Mouse (Mus musculus) hematopoietic stem cell, adult 5-6 weeks (primary cell): ENCODE results near the gene Zfp58. TPM values are rescaled to one million over a fixed set of nuclear protein-coding genes. Genes with fewer than 3 reads are reported as not detected.

Experiments used
- ATAC-seq, 2 experiments: fragments of 125-278 bp in 1 of 2; replicated peaks in 1 of 2; 2 replicates each; pipeline ENCODE4 v1.8.0; 2016 to 2017; ENCODE audit warnings: inconsistent platforms in 2 of 2, mild to moderate bottlenecking in 2 of 2, moderate number of reproducible peaks in 2 of 2, low read depth in 1 of 2, moderate TSS enrichment in 1 of 2; ENCODE audit not compliant: low FRiP score in 2 of 2, poor library complexity in 2 of 2, severe bottlenecking in 2 of 2, insufficient read depth in 1 of 2, low TSS enrichment in 1 of 2
- total RNA-seq: library from RNA; stranded (forward); fragments of 172-1452, 232-1000 nt; gene quantifications from 2 replicates; pipeline ENCODE4 v1.2.3, GENCODE M21; 2017

Zfp58 gene
- total RNA-seq, result 9.8 and 22.2 TPM in 2 replicates

DNA sequence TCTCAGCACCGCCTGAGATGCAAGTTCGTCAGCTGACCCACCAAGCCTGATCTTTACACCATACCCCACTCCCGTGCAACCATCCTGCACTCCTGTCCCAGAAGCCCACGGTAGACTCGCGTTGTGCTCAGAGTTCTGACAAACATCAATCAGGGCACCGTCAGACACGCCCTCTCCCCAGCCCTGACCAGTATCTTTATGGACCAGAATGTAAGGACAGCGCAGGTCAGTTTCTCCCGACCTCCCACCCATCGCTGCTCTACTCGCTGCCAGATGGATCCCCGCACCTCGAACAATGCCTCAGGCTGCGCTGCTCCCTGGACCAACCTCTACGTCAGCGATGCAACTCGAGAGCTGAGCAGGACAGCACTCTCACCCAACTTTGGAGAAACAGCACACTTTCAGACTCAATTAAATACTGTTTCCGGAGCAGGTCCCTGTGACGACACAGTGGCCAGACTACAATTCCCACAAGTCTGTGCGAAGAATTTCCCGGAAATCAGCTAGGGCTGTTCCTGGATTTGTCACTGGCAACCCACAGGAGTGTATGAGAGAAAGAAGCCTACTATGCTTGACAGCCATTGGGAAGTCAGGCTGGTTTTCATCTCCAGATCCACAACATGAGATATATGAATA, at the start of gene Zfp58:
Gene Zfp58 (minus strand): TSS at position 472 of the 636 bp plus-strand sequence.
- peak; percentile 96 to 98 for ATAC-seq

DNA sequence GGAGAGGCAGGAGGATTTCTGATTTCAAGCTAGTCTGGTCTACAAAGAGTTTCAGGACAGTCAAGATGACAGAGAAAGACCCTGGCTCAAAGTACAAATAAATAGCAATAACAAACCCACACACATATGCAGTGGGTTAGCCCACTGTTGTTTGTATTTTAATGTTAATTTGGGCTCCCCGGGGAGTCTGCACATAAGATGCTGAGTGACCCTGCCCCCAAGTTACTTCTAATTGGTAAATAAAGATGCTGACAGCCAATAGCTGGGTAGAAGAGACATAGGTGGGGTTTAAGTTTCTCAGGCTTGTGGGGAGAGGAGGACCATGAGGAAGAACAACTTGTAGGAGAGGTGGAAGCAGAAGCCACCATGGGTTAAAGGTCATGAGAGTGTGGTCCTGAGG, 45.6 kb upstream of the Zfp58 start:
- no peak for ATAC-seq

DNA sequence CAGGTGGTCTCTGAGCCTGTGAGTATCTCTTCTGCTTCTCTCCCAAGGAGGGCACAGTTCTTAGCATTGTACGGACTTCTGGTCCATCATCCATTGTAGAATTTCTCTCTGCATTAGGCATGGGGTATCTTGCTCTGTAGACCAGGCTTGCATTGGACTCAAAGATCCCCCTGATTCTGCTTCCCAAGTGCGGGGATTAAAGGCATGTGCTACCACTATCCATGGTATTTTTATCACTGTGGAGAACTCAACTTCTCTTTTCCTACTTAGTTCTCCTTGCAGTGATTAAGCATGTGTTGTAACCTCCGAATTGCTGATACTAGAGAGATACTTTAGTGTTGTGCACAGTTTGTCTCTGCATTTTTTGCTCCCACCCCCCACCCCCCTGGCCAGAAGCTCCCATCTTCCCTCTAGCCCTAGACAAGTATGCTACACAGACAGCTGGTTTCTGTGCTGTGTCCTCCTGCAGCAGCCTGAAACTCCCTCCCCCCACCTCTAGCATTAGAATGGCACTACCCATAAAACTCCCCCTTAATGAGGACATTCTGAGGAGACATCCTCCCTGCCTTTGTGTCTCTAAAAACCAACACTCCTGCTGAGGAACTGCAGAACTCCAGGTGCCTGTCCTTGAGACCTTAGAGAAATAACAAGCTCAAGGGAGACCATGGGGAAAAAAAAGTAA, 26.8 kb upstream of the Zfp58 start:
- no peak for ATAC-seq

DNA sequence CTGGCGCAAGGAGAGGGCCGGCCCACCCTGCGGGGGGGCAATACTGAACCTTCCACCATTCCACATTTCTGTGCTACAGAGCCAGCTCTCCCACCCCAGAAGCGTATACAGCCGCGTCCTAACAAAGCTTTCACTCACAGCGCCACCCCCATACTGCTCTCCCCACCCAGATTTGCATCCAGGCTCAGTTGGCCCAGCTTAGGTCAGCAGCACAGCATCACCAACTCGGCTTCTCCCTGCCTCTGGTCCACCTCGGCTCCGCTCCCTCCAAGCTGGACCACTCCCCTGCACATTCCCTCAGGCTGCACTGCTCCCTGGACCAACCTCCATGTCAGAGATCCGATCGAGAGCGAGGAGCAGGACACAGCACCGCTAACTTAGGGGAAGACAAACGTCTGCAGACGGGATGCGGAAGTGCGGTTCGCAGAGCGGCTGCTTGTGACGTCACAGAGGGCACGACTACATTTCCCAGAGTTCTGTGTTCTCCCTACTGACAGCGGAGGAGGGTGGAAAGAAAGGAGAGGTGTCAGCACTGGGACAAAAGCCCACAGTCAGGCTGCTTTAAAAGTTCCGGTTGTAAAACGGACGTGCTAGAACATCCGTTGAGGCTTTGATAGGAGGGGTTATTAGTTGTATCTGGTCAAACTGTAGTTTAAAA, 25.5 kb upstream of the Zfp58 start, which contains the start of the genes Gm26965 and Zfp87:
Gene Gm26965 (minus strand): TSS at position 399 of the 658 bp plus-strand sequence.
Gene Zfp87 (minus strand): TSS at position 425 of the 658 bp plus-strand sequence.
- ATAC-seq, result peak; percentile 99 to 100

DNA sequence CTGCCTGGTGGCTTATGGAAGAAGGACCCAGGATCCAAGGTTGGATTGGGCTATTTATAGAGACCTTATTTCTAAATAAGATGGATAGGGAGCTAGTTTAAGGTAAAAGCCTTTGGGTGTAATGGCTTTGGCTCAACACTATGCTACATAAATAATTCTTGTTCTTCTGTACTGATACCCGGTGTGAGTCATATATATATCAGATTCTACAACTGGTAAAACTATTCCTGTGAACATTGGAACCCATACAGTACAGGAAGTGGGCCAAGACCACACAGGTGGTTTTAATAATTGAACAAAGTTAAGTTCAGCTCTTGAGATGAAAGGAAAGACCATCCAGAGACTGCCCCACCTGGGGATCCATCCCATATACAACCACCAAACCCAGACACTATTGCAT, 553 bp upstream of the Zfp58 start:
- no peak for ATAC-seq

DNA sequence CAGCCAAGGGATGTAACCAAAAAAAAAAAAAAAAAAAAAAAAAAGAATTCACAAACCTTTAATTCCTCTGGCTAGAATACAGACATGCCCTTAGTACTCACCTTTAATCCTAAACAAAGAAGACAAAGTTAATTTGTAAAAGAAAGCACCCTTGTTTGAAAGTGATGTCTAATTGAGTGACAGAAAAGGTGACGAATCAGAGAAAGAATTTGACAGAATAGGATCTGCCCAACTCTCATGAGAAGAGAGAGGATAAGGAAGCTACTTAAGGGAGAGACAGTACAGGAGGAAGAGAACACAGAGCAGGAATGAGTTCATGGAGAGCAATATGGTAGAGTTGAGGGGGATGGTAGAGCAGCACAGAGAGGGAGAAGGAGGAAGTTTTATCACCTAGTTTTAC, 4.7 kb downstream of the Zfp58 start:
- no peak for ATAC-seq

DNA sequence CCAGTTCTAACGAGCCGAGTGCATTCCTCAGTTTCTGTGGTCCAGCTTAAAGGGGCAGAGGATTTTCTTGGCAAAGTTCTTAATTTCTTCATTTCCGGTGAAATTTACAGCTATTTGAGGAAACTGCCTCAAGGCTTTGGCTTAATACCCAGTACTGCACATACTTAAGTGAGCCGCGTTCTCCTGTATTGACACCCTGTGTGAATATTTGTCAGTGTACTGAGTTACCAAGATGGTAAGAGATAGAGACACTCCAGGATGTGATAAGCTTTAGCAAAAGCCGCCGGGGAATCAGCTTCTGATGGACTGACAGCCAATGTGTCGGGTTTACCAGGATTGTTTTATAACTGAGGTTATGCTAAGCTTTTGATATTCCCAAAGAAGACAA, 15.9 kb downstream of the Zfp58 start:
- peak; percentile 8 to 19; a peak in 2 of 4 replicates for ATAC-seq

DNA sequence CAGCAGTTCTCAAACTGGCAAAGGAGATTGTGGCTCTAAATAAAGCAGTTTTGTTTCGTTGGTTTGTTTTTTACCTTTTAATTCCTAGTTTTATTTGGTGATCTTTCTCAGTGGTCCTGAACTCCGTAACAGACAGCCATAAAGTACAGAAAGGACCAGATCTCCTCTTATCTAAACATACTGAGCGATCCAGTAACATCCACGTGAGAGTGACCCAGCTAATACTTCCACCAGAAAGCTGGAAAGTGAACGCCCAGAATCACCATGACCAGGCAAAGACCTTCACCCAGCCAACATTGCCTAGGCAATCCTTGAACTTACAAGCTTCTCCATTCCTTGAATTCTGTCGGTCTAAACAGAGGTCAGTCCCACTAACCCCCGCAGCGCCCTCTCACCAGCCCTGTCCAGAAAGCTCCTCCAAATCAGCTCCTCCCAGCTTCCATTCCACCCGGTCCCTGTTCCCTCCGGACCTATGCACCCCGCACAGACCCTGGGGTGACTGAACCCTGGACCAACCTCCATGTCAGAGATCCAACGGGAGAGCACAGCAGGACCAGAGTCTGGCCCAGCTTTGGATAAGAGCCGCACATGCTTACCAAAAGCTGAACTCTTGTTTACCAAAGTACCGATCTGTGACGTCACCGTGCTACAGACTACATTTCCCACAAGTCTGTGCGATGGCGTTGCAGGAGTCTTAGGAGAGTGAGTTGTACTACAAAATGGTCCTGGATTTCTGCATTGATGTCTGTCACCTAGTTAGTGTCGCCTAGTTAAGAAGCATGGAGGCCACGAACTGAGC, 16.5 kb downstream of the Zfp58 start, which contains the start of gene Zfp874b:
Gene Zfp874b (minus strand): TSS at position 634 of the 799 bp plus-strand sequence.
- ATAC-seq, result peak; percentile 98 to 99

DNA sequence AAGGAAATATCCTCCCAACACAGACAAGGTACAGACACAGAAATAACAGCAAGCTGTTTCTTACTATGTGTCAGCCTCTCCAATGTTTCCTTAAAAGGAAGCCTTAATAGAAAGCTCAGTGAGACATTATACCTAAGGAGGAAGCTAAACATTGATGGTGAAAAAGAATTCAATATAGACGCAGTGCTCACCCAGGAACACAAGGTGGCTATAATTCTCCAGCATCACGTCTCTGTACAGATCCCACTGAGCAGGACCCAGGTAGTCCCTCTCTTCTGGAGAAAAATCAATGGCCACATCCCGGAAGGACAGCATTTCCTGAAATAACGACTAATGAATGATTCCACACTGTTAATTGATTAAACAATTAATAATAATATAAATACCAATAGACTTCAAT, 18.8 kb downstream of the Zfp58 start:
- no peak for ATAC-seq

DNA sequence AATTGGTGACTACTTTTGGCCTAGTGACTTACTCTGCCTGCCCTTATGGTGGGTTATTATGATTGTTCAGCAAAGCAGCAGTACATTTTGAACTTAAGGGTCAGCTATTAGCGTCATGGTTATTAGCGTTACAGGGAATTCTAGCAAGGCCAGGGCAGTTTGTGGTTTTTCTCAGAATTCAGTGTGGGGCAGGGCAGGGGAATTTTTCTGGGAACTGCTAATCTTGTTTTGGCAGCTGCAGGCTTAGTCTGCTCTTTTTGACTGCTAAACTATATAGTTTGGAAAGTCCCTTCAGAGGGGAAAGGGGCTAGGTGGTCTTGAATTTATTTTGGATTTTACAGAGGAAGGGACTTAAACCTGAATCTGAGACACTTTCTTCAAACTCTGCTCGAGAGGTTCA, 31.1 kb downstream of the Zfp58 start:
- no peak for ATAC-seq

DNA sequence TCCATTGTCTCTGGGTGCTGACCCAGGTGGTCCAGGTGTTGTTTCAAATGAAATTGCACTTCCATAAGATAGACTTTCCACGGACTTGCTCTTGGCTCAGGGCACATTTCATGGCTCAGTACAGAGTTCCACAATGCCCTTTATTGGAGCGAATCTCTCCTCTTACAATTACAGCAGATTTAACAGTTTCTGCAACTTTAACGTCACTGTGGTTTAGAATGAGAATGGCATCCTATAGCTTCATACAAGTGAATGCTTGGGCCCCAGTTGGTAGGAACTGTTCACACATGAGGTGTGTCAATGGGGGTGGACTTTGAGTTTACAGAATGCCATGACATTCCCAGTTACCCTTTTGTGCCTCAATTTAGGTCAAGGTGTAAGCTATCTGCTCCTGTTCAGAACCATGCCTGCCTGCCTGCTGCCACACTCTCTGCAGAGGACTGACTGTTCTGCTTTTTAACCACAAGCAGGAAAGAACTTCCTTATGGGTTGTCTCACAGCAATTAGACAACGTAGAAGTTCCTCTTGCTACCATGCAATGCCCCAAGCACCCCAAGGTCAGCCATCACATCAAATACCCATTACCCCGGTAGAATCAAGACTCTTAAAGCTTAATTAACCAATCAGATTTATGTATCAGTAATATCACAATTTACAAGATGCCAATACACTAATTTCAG, 36.7 kb downstream of the Zfp58 start:
- ATAC-seq, result peak; percentile 99 to 100

DNA sequence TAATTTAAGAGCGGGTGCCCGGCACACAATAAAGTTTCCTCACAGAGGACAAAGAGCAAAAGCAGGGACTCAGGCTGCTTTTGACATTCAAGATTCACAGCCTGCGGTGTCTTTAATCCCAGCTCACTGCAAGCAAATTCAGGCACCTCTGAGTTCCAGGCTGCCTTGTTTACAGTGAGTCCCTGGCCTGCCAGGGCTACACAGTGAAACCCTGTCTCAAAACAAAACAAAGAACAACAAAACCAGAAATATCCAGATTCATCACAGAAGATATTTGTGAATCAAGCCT, 48.4 kb downstream of the Zfp58 start:
- ATAC-seq, result no peak

DNA sequence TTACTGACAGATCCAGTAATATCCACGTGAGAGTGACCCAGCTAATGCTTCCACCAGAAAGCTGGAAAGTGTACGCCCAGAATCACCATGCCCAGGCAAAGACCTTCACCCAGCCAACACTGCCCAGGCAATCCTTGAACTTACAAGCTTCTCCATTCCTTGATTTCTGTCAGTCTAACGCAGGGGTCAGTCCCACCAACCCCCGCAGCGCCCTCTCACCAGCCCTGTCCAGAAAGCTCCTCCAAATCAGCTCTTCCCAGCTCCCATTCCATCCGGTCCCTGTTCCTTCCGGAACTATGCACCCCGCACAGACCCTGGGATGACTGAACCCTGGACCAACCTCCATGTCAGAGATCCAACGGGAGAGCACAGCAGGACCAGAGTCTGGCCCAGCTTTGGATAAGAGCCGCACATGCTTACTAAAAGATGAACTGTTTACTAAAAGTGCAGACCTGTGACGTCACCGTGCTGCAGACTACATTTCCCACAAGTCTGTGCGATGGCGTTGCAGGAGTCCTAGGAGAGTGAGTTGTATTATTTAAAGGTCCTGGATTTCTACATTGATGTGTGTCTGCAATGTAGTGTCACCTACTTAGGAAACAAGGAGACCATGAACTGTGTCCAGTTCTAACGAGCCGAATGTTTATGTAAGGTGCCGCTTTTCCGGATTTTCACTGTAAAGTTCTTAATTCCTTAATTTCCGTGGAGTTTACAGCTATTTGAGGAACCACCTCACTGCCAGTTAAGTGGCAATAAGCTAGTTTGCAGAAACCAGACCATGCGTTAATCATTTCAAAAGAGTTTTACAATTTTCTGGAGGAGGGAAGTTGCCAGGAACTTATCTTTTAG, 49.0 kb downstream of the Zfp58 start, which contains the start of gene Zfp874a:
Gene Zfp874a (minus strand): TSS at position 453 of the 849 bp plus-strand sequence.
- ATAC-seq, result peak; percentile 99 to 100
